Mouse (Mus musculus): ENCODE data around the gene Cdh5.
"Not testable (repeated sequence)": the region's sequence is repeated elsewhere in the genome, so short reads cannot be mapped to it uniquely, and the experiment has no call there.

The Cdh5 gene

DNA sequence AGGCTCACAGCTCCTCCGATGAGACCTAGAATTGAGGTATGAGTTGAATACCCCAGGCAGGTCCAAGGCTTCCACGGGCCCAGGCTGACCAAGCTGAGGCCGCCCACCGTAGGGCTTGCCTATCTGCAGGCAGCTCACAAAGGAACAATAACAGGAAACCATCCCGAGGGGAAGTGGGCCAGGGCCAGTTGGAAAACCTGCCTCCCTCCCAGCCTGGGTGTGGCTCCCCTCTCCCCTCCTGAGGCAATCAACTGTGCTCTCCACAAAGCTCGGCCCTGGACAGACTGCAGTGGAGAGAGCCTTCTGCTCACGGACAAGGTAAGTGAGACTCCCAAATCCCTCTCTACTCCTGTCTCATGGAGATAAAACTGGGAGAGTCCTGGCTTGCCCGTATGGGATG lies at the start of gene Cdh5:
Gene Cdh5, plus strand, starts transcription at position 211 of the 400 bp plus-strand sequence.
- no peak for DNase-seq

DNA sequence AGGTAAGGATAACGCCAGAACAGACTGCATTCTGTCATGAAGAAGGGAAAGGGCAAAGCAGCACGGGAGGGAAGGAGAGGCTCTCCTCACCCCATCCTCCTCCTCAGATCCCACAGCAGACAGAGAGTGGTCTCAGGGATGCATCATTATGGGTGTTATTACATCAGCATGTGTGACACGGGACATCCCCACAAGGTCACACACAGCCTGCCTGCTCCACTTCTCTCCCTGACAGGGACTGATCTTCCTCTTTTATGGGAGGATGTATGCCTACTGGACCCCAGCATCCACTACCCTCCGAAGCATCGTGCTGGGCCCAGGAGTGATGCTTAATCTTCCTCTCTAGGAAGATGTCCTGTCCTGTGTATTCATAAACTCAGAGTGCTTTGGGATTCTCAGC lies 41.5 kb upstream of the Cdh5 start:
- DNase-seq: no peak

DNA sequence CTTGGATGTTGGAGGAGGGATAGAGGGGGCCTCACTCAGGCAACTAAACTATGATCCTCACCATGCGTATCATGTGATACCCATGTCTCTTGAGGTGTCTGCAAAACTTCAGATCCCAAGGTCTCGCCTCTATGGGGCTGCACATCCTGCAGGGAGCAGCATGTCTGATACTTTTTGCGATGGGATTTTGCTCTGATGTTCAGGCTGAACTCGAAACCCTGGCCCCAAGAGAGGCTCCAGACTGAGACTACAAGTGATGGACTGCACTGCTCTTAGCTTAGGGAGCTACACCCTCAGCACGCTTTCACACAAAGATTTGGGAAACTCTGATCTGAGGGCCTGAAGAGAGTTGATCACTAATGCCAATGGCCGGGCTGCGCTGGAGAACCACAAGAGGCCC lies 41.0 kb upstream of the Cdh5 start:
- no peak for DNase-seq

DNA sequence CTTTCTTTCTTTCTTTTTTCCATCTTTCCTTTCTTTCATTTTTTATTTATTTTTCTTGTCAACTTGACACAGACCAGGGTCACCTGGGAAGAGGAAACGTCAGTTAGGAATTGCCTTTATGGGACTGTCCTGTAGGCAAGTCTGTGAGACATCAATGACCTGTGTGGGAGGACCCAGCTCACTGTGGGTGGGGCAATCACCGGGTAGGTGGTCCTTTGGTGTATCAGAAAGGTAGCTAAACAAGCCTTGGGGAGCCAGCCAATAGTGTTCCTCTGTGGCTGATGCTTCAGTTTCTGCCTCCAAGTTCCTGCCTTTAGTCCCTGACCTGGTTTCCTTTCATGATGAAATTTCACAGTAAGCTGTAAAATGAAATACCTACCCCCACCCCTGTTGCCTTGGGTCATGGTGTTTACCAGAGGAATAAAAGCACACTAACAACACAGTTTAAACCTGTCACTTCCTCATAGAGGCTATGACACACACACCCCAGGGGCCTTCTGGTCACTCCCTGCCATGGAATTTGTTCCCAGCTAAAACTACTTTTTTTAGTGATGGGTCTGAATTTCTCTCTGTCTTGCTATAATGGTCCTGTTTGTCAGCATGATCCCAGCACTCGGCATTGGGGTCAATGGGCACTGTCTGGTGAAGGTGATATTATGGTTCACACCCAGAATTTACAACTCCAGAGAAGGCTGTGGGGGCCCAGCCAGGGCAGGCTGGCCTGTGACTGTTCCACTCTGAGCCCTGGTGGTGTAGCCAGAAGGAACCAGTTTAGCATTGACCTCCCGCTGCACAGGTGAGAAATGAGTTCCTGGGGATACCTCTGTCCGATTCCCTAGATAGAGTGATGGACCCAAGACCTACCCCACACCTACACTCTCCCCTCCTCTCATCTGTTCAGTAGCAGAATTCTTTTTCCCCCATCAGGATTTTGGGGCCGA lies 40.1 kb upstream of the Cdh5 start:
- no peak for DNase-seq

DNA sequence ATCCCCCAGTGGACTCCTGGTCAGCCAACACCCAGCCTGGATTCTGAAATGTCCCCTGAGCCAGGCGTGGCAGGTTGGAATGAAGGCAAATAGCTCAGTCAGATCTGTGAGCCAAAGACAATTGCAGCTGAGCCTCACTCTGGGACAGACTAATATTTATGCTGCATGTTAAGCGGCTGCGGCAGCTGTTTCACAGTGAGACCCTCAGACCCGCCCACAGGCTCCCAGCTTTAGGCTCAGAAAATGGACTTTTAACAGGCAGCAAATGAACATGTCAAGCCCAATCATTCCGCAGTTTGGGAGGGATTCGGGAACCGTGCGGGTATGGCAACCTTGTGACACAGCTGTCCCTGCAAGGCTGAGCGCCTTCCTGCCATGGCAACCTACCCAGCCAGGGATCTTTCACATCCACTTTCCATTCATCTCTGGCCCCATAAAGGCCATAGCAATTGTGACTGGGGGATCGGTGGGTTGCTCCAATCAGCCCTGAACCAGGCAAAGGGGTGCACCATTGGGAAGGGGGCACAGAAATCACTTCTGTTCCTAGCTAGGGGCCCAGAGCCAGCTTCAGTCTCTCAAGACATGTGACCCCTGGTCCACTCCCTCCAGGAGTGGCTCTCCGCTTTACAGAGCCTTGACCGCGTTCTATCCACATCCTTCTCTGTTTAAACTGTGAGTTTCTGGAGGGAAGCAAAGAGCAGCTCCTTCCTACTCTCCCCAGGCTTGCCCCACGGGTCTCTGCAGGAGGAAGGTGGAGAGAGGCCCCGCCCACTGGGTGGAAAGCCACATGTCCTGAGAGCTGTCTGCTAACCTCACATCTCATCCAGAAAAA lies 39.2 kb upstream of the Cdh5 start:
- DNase-seq: no peak

DNA sequence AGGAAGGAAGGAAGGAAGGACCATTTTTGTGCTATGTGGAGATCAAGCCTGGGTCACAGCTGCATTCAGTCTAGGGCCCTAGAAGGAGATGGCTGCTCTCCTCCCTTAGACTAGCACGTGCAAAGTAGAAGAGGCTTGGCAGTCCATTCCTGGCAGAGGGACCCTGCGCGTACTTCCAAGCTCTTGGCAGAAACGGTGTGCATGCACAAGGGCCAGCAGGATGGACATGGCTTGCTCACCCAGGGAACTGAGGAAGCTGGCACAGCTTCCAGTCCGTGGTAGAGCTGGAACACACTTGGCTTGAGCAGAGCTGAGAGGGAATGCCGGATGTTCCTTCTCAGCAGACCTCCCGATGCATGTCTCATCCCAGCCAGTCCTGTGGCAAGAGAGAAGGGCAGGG lies 36.2 kb upstream of the Cdh5 start:
- no peak for DNase-seq

DNA sequence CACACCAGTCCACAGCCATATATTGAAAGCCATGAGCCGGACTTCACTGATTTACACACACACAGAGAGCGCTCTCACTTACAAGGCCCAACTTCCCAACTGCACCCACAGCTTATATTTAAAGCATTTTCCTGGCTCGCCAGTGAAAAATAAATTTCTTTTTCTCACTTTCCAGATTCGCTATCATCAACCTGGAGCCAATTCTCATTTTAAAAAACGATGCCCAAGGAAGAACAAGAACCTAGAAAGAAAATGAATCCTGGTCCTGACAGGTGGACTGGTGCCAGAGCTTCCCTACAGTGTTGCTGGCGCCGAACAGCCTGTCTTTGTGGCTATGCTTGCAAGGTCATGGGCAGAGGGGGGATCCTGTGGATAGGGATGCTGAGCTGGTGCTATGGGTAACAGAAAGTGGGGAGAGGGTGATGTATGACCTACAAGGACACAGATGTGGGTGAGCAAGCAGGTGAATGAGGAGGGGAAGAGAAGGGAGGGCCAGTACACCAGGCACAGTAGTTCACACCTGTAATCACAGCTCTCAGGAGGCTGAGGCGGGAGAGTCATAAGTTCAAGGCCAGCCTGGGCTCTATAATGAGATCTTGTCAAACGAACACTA lies 35.4 kb upstream of the Cdh5 start:
- DNase-seq: no peak

DNA sequence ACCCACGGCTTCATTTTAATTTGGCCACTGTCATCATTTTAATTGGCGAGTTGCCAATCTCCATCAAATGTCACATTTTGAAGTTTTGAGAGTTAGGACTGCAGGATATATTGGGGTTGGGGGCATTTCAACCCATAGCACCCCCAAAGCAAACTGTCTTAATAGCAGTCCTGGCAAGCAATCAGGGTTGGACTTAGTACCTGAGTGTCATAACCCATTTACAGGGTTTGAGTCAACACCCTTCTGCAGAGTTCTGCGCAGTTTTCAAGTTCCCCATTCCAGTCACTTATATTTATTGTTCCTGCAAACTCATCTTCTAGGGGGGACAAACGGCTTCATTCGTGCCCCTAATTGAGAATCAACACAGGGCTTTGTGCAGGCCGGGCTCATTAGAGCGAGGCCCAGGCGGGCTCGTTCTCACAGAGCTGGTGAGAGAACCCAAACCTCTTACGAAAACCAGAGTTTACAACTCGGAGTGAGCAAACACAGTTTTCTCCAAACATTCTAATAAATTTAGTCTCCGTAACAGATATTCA lies 34.0 kb upstream of the Cdh5 start:
- DNase-seq: no peak

DNA sequence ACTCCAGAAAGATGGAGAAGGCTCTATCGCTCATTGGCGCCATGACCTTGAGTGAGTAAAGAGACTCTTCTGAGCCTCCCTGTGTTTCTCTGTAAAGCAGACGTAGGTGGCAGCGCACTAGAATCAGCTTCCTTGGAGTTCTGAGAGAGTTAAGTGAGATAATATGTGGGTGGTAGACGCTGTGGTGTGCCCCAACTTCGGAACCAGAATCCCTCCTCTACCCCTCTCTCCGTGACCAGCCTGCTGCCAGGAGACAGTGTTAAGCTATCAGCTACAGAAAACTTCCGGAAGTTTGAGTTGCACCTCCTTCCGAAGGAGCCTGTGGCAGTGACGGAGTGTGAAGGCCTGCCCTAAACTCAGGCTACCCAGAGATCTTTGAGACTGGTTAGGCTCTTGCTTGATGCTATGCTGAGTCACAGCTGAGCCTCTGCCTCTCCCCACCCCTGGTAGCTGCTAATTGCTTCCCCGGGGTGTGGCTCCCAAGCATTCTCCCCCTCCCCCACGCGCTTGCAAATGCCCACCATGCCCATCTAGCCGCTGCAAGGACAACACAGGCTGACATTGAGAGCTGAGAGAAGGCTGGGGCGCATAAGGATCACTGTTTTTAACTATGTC lies 32.9 kb upstream of the Cdh5 start:
- DNase-seq: no peak

DNA sequence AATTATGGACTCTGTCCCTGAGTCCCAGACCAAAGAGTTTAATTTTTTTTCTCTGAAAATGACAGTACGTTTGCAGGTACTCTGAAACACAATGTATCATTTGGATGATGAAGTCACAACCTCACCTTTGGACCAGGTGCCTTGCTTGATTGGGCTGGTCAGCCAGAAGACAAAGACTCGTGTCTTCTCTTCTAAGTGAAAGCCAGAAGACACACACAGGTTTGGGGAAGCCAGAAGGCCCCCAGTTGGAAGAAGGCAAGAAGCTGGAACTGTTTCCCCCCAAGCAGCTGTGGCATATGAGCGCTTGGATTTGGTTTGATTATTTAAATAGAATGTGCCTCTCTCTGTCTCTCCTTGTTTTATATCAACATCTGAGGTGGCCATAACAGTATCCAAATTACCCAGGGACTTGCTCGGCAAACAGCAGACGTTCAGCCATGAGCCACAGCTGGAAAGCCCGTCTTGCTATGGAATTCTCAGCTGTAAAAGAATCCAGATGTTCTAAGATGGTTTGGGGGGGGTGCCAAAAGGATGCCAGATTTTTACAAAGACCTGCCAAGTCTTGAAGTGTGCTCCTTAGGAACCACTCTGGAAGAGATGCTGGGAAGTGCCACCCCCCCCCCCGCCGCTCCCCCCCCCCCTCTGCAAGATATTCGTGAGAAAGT lies 31.1 kb upstream of the Cdh5 start:
- DNase-seq: not testable (repeated sequence)

DNA sequence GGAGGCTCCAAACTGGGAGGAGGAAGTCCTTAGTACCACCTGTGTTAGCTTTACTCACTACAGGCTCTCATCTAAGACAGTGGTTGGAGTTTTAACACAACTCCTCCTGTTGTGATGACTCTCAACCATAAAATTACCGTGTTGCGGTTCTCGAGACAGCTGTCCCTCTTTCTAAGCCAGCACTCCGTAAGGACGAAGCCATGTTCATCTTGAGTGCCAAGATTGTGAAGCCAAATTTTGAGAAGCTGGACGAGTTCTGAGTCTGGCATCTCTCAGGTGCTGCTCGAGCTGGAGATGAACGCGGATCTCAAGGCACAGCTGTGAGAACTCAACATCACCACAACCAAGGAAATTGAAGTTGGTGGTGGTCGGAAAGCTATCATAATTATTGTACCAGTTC lies 30.5 kb upstream of the Cdh5 start:
- DNase-seq: no peak

DNA sequence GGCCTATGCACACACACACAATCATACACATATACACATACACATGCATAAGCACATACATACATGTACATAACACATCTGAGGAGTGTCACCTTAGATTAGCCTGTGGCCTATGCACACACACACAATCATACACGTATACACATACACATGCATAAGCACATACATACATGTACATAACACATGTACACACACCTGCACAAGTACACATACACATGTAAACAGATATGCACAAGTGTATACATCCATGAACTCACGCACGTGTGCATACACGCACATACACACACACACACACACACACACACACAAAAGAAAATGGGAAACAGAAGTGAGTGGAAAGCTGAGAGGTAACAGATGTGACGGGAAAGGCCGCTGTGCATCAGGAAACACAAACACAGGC lies 26.3 kb upstream of the Cdh5 start:
- no peak for DNase-seq

DNA sequence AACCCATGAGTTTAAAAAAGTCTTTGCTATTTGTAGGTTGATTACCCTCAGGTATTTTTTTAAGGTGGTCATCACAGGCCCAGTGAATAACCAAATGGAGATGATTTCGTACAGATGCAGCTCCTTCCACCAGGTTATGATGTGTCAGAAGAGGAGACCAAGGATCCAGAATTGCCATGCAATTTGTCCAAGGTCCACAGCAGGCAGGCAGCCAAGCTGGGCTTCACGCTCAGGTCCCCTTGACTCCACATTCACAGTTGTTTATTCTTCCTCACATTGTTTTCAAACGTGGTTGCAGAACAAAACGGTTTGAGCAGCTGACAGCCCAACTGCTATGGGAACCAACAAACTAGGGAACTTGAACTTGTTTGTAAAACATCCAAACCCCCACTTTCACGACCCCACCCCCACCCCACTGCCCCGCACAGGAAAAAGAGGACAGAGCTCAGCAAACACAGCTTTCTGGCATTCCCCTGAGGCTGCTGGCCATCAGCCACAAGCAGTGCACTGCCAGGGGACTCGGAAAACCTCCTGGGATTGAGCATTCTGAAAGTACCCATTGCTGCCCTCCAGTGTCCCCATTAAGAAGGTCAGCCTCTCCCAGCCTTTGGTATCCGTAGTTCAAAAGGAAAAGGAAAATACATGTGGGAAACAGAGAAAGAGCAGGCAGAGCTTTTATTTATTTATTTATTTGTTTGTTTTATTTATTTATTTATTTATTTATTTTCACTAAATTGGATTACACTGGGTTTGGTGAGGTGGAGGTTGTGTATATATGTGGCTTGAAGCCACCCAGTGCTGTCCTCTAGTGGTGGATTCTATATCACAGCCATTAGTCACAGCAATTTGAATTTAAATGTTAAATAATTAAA lies 24.6 kb upstream of the Cdh5 start:
- peak; percentile 22 for DNase-seq

DNA sequence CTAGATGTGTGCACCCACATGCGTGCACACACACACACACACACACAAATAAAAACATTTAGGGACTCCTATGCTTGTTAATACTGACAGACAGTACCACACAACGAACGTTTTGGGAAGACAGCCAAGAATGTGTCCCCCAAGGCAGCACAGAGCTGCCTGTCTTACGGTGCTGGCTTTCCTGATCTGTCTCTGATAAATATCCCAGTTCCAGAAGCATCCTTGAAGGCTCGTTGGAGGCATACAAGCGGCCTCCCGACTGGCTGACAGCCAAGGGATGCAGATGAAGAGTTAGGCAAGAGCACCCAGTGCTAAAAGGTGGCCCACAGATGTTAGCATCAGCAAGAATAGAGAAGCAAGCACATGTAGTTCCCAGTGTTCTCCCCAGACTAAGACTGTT lies 23.3 kb upstream of the Cdh5 start:
- DNase-seq: no peak

DNA sequence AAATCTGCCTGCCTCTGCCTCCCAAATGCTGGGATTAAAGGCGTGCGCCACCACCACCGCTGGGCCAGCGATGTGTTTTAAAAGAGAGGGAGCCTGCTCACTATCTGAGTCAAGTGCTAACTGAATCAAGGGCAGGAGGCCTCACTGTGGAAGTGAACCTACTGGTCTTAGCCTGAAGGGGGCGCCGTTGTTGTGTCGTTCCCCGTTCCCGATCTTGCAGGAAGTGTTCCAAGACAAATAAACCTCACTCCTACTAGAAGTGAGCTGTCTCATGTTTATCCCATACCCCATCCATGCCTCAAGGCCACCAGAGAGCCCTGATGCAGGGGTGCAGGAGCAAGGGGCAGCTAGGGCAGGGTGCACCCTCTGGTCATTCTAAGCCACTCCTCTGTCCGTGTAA lies 16.1 kb upstream of the Cdh5 start:
- DNase-seq: no peak

DNA sequence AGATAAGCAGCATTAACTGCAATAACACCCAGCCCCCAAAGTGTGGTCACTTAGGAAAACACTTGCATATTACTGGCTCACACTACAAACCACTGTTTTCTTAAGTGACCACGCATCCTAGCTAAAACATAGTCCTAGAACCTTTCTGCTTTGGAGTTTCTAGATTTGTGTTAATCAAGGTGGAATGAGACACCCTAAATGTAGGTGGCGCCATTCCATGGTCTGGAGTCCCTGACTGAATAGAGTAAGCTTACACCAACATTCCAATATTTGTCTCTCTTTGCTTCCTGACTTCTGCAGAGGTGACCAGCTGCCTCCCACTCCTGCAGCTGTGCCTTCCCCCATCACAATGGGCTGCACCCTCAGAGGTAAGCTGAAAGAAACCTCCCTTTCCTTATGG lies 14.8 kb upstream of the Cdh5 start:
- no peak for DNase-seq

DNA sequence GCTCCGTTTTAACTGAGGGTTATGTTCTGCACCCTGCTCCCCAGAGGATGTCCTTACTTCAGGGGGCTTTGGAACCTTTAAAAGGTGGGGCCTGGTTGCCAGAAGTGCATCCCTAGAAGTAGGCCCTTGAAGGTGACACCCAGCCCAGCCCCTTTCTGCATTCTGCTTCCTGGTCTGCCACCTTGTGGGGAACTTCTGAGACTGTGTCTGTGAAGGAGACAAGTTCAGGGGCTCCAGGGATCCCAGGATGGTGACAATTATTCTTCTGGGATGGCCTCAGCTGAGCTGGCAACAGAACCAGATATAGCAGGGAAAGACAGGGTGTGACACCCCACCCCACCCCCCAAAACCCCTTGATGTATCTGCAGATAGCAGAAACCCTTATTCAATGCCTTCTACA lies 14.3 kb upstream of the Cdh5 start:
- no peak for DNase-seq

DNA sequence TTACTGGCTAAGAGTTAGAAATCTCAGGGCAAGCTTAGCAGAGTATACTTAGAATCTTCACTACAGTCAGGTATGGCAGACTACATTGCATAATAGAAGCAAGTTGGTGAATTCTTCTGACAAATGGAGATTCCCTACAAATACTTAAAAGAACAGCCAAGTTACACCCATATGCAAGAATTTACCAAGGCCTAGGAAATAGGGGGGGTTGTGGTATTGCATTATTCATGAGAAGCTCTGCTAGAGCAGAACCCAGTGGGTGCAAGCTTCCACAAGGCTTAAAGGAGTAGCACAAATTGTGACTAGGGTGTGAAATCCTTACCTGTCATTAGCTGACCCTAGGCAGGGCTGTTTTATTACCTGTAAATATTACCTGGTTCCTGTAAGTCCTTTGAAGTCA lies 13.5 kb upstream of the Cdh5 start:
- not testable (repeated sequence) for DNase-seq

DNA sequence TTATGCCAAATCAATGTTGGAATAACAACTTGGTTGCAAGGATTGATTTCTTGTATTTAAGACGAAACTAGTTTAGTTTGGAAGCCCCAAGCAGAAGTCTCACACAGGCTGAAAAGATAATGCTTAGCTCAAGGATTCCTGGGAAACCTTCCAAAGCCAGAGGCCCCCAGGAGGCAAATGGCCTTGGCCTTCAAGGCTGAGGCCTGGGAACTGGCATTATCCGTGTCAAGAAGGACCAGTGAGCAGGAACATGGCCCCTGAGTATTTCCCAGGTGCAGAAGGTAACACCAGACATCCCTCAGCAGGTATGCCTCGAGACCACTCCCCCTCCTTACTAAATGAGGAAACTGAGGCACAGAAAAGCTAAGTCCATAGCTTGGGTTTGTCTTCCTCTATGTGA lies 12.5 kb upstream of the Cdh5 start:
- DNase-seq: no peak

DNA sequence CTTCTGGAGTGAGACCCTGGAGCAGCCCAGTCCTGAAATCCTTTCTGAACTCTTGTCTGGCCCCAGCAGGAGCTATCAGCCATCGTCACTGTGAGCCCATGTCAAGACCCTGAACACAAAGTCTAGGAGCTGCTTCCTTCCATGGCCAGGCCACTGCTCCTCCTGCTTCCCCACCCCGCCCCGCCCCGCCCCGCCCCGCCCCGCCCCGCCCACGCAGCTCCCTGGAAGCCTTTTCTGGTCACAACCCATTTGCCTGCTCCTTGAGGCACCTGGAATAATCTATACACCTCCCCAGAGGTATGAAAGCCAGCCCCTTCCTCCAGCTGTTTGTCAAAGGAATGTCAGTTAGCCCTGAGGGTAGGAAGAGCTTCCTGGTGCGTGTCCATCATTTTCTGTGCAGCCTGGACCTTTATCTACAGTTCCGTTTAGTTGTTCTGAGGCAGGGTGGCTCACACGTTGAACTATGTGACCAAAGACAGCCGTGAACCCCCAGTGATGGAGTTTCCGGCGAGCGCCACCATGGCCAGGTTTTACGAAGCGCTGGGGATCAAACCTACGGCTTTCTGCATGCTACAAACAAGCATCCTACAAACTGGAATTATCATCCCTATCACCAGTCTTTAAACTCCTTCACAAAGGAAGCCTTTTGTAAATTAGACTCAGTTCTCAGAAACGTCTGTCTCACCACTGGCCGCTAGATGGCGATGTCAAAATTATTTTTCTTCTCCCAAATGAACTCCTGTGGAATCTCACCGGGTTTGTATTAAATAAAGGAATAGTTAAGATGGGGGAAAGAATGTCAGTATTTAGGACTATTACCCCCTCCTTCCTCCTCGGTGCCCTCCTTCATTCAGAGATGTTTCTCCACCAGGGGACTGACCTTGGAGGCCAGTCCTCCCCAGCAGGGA lies 10.2 kb upstream of the Cdh5 start:
- DNase-seq: not testable (repeated sequence)
